8 mouse cellular contexts compared by ENCODE assay signal in genomic region chr8:79374410-79374809, GRCm38 (mm10). TPM values are rescaled to one million over a fixed set of nuclear protein-coding genes. Genes with fewer than 3 reads are reported as not detected.
DNase-seq lines count a peak whose midpoint lies in the region; ATAC-seq and TF ChIP-seq lines count a peak whose summit lies in the region.

No protein-coding gene starts in this region.

- no peak for TF ChIP-seq CTCF in bone marrow macrophage, adult 2 months (IDR thresholded peaks at IDR 0.05; ENCODE audit: low read depth, low read length)

- no peak for TF ChIP-seq POLR2A in bone marrow macrophage, adult 2 months (IDR thresholded peaks at IDR 0.05; ENCODE audit: borderline replicate concordance, low read depth, low read length)

- peaks cover 28% of the 10 kb centered on the region; the same call in 1 of the 2 replicates for H3K36me3 ChIP-seq in kidney, embryonic 14.5 days (ENCODE audit: control insufficient read depth, insufficient read depth, low read length)
- H3K36me3 ChIP-seq in liver, embryonic 11.5 days (ENCODE audit: control insufficient read depth, insufficient read depth, low read length) = peaks cover 3% of the 10 kb centered on the region; the same call in 1 of the 2 replicates

- H3K4me1 ChIP-seq in kidney, embryonic 14.5 days (ENCODE audit: control insufficient read depth, insufficient read depth, low read length) = peaks cover 18% of the 10 kb centered on the region
- peaks cover 50% of the 10 kb centered on the region for H3K4me1 ChIP-seq in bone marrow macrophage, adult 2 months (ENCODE audit: control insufficient read depth, insufficient read depth, low read length)
- H3K4me1 ChIP-seq in liver, embryonic 11.5 days (replicated peaks; ENCODE audit: control insufficient read depth, insufficient read depth, low read length) = peaks cover 27% of the 10 kb centered on the region

- no peak overlapping the region for H3K4me3 ChIP-seq in kidney, embryonic 14.5 days (ENCODE audit: low read length)
- H3K4me3 ChIP-seq in bone marrow macrophage, adult 2 months (ENCODE audit: insufficient read depth, low read length) = peak overlapping the region; percentile 35
- H3K4me3 ChIP-seq in liver, embryonic 11.5 days (ENCODE audit: low read depth, low read length) = no peak overlapping the region

- WGBS in kidney, embryonic 14.5 days = 67% methylated on average over 5 of the region's 5 CpGs
- WGBS in liver, embryonic 11.5 days = 41% methylated on average over 5 of the region's 5 CpGs

- no peaks in the 10 kb centered on the region for H3K27me3 ChIP-seq in kidney, embryonic 14.5 days (ENCODE audit: control insufficient read depth, insufficient read depth, low read length)
- H3K27me3 ChIP-seq in liver, embryonic 11.5 days (replicated peaks; ENCODE audit: control insufficient read depth, insufficient read depth, low read length) = no peaks in the 10 kb centered on the region

- H3K4me2 ChIP-seq in kidney, embryonic 14.5 days (replicated peaks; ENCODE audit: low read depth, low read length) = no peak overlapping the region
- peak overlapping the region; percentile 59 for H3K4me2 ChIP-seq in liver, embryonic 11.5 days

- no peak overlapping the region for H3K27ac ChIP-seq in kidney, embryonic 14.5 days (ENCODE audit: low read depth, low read length)
- peak overlapping the region; percentile 81 for H3K27ac ChIP-seq in bone marrow macrophage, adult 2 months (ENCODE audit: insufficient read depth, low read depth, low read length)
- H3K27ac ChIP-seq in liver, embryonic 11.5 days (ENCODE audit: low read depth, low read length) = no peak overlapping the region; the same call in 1 of the 2 replicates

- no peak for ATAC-seq in kidney, embryonic 14.5 days (ENCODE audit: low FRiP score, low TSS enrichment)
- peak; percentile 23; the same call in 1 of the 2 replicates for ATAC-seq in common myeloid progenitor, adult 5-6 weeks (replicated peaks; ENCODE audit: low read depth, poor library complexity, severe bottlenecking)
- ATAC-seq in liver, embryonic 11.5 days (replicated peaks; ENCODE audit: low FRiP score) = no peak

- DNase-seq in kidney, adult 9 months = peak; percentile 31
- DNase-seq in liver, embryonic 11.5 days (ENCODE audit: low spot score) = no peak
- no peak for DNase-seq in urinary bladder, postnatal 14 days (ENCODE audit: low spot score)
- DNase-seq in thymus, postnatal 36 days = no peak
- no peak for DNase-seq in retina, postnatal 1 day

- no peak overlapping the region for H3K9ac ChIP-seq in kidney, embryonic 14.5 days (ENCODE audit: low read depth, low read length)
- H3K9ac ChIP-seq in liver, embryonic 11.5 days (ENCODE audit: low read depth, low read length) = no peak overlapping the region

- H3K9me3 ChIP-seq in kidney, embryonic 14.5 days (ENCODE audit: control insufficient read depth, low read length) = no peaks in the 10 kb centered on the region
- H3K9me3 ChIP-seq in liver, embryonic 11.5 days (ENCODE audit: control insufficient read depth, low read length) = no peaks in the 10 kb centered on the region

RNA-seq across cellular contexts. Expression of gene Smad1, which starts 24.9 kb away (rescaled TPM):
- 34.5 and 50.3 TPM in 2 replicates for polyA plus RNA-seq in kidney, embryonic 14.5 days (2014; fragmentation: Nextera tagmentation; extraction: Ambion mirVana)
- polyA plus RNA-seq in bone marrow macrophage, adult 2 months (2012; ENCODE audit: insufficient read depth, insufficient read length, missing spikeins) = 25.5 and 26.0 TPM in 2 replicates
- 15.5 and 20.6 TPM in 2 replicates for total RNA-seq in common myeloid progenitor, adult 5-6 weeks (2017)
- 18.5 TPM in 2 replicates for polyA plus RNA-seq in liver, embryonic 11.5 days (2014; fragmentation: Nextera tagmentation; extraction: Ambion mirVana)
